Mouse (Mus musculus) urinary bladder, postnatal 14 days (tissue): ENCODE results near the gene Best1.

ENCODE experiments used
- DNase-seq: peaks from one replicate; pipeline ENCODE4 v3.0.0; 2021; ENCODE audit warnings: low spot score

Best1 gene

GRCm38 (mm10) chr19:9957965-9958364, 43.5 kb downstream of the Best1 start:
- no peak for DNase-seq

GRCm38 (mm10) chr19:9956624-9957388, 44.6 kb downstream of the Best1 start:
- no peak for DNase-seq

GRCm38 (mm10) chr19:9955438-9955837, 46.0 kb downstream of the Best1 start:
- DNase-seq, result no peak

- DNase-seq, result peak; percentile 43
These were observed 46.6 kb downstream of the Best1 start for GRCm38 (mm10) chr19:9954811-9955202.

- peak; percentile 88 for DNase-seq
These were observed 47.2 kb downstream of the Best1 start for GRCm38 (mm10) chr19:9954055-9954810.

GRCm38 (mm10) chr19:9952912-9953311, 48.5 kb downstream of the Best1 start:
- DNase-seq, result no peak

- no peak for DNase-seq
These were observed 49.0 kb downstream of the Best1 start for GRCm38 (mm10) chr19:9952390-9952789.

- DNase-seq, result peak; percentile 50
These were observed 54.4 kb downstream of the Best1 start for GRCm38 (mm10) chr19:9946986-9947385.

- DNase-seq, result peak; percentile 31
These were observed 55.5 kb downstream of the Best1 start for GRCm38 (mm10) chr19:9945800-9946564.

- DNase-seq, result no peak
These were observed 58.6 kb downstream of the Best1 start for GRCm38 (mm10) chr19:9942539-9943533.

GRCm38 (mm10) chr19:9941809-9942208, 59.6 kb downstream of the Best1 start:
- no peak for DNase-seq

GRCm38 (mm10) chr19:9940903-9941302, 60.5 kb downstream of the Best1 start:
- no peak for DNase-seq

GRCm38 (mm10) chr19:9939841-9940240, 61.6 kb downstream of the Best1 start:
- DNase-seq, result no peak

- peak; percentile 62 for DNase-seq
These were observed 62.6 kb downstream of the Best1 start for GRCm38 (mm10) chr19:9938824-9939303.

- DNase-seq, result no peak
These were observed 63.1 kb downstream of the Best1 start for GRCm38 (mm10) chr19:9938156-9938823.

GRCm38 (mm10) chr19:9937428-9937827, 64.0 kb downstream of the Best1 start:
- no peak for DNase-seq

GRCm38 (mm10) chr19:9936579-9936978, 64.9 kb downstream of the Best1 start:
- DNase-seq, result no peak
